Mouse (Mus musculus) embryo, embryonic 11.5 days (tissue): ENCODE measurements around the gene Trio.

Experiments used
- DNase-seq: peaks from one replicate; pipeline ENCODE4 v3.0.0-alpha.2; 2012; ENCODE audit warnings: low read depth, low spot score

Gene Trio

DNA sequence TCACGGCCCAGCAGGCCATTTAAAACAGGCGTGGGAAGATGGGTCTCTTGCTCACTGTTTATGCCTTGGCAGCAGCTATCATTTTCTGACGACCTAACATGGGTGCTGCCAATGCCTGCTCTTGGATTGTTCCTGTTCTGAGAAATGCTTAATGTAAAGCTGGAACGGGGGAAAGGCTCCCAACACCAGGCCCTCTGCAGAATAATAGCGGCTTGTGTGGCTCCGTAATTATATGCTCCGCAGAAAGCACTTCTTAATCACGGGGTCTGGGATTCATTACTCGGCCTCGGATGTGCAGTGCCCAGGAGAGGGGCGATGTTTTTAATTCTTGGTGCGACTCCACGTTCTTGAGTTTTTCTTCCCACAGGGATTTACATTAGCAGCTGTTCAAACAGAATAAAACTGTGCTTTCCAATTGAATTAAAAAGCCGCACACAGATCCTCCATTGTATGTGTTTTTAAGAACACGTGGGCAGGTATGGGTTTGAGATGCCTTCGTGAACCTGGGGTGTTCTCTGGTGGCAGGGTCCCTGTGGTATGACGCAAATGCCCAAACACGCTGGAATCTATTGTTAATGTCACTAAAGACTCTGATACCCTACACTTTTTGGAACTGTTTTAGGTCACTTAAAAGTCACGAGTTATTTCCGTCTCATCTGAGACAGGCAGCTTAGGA, 228.0 kb downstream of the Trio start:
- DNase-seq = no peak

DNA sequence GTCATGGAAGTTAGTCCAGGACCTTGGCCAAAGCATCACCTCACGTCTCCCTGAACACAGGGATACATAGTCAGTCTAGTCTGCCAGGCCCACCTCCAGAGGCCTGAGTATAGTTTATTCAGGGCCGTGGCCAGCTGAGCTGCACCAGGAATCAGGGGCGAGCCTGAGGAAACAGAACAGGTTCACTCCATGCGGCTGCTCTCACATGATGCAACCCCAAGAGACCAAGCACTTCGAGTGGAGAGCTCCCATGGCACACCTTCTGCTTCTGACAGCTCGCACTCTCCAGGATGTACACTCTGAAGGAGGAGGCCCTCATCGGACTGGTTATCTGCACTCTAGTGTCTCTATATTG, 228.8 kb downstream of the Trio start:
- DNase-seq = no peak

DNA sequence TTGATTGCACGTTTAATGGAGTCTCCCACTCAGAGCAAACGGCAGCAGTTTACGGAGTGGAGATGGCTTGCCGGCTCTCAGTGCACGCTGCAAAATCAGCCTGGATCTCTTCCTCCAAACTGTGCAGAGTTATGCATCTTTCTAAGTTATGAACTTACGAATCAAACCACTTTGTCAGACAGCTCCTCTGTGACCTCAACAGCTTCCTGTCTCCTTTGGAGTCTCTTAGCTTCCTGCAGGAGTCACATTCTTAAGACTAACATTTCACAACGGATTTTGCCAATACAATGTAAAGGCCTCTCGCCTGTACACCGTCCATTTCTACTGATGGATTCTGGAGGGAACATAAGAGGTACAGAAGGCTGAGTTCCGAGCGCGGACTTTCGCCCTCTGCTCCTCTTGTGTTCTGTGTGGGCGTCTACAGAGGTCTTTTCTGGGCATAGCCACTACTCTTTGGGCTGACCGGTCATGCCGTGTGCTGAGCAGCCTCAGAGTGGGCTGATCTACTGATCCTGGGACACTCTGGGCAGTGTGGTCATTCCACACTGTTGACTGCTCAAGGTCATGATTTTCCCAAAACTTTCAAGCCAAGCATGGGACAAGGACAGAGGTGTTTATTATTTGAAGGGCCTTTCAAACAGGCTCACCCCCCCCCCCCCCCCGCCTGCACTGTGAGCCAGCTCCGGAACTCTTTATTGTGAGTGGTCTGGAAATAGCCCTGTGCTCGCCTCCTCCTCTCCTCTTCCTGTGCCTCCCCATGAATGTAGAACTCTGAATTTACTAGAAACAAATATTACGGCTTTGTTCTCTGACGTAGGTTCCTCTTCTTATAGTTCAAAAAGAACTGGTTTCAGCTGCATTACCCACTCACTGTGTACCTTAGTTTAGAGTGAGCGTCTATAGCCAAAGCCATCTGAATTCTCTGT, 229.4 kb downstream of the Trio start:
- DNase-seq = no peak

DNA sequence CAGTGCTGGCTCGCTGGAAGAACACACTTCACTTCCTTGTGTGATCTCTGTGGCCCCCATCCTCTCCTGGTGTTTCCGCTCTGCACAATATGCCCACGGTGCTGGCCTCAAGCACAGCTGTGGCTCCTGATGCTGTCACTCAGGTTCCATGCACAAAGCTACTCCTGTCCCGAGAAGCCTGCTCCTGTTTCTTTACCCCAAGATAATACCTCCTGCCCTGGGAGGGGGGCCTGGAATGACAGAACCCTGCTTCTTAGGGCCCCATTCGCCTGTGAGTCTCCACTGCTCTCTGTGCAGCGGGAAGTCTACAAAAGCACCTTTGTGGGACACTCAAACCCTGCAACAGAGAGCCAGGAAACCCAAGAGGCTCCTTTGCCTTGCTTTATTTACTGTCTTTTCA, 232.4 kb downstream of the Trio start:
- no peak for DNase-seq

DNA sequence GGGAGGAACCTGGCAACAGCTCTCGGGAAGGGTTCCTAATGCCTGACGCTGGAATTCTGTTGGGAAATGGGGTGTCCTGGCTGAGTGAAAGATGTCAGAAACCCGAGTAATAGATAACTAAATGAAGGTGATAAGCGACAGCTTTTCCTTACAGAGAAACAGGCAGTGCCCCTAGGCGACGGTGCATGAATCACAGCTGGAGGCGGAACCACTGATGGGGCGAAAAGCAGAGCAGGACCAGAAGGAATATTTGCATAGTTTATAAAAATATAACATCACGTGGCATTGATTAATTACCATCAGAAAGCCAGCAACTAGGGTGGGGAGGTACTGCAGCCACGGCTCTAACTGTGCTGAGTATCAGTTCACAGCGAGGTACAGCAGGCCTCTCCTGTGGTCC, 233.2 kb downstream of the Trio start:
- DNase-seq = no peak

DNA sequence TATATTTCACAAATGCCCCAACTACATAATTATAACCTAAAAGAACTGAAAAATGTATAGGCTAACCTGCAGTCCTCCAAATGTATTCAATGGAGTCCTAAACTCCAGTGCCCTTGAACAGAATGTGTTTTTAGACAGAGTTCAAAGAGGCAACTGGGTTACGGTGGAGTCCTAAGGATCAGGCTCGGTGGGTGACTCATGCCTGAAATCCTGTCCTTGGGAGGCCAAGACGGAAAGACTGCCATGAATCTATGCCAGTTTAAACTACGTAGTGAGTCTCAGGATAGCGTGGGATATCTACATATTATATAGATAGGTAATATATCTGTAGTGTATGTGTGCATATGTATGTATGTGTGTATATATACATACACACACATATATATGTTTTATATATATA, 234.5 kb downstream of the Trio start:
- no peak for DNase-seq

DNA sequence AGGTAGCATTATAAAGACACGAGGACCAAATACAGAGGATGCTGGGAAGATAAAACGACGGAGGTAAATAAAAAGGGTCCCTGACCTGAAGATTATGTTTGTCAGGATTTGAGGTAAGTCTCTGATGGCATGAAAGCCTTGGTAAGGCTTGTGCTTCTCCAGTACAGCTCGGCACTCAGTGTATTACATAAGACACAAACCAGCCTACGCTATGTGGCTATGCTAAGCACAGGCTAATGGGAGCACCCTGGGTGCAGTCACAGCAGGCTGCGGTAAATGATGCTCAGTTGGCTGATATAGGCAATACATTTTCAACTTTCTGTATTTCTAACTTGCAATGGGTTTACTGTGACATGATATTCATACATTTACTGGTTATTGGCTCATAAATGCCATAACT, 234.9 kb downstream of the Trio start:
- no peak for DNase-seq

DNA sequence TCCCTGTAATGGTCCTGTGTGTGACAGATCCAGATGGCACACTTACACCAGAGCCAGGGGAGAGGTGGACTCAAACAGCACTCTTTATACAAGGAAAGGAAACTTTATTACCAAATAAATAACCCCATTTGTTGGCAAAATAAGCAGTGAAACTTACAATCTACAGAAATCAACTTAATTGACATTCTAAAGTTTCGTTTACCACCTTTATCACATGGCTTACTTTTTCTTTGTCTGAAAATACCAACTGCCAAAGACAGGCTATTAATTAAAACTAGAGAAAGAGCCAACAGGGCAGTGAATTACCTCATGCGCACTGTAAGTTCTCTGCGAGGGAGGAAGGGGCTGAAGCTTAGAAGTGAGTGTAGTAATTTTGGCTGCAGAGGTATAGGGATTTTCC, 236.3 kb downstream of the Trio start:
- DNase-seq = no peak

DNA sequence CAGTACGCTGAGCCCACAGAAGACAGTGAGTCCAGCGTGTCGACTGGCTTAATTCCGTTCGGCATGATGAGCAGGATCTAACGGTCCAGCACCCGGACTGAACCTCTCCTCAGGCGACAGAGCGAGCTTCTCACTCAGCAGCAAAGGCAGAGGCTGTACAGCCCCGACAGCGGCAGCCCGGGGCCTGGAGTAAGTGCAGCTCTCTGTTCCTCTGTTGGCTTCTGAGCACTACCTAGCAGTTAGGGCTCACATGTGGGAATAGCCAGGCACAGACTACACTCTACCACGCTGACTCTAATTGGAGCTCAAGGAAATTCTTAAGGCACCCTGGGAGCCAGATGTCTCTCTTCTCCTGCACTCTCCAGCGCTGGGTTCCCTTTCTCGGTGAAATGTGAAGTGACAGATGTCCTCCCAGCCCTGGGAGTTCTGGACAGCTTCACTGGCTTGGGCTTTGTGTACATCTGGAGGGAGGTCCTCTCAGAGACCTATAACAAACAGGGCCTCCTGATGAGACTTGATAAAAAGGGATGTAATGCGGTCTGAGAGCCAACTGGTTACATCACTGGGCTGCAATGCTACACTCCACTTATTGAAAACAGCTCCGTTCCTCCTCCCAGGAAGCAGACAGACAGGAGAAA, 237.4 kb downstream of the Trio start:
- no peak for DNase-seq

DNA sequence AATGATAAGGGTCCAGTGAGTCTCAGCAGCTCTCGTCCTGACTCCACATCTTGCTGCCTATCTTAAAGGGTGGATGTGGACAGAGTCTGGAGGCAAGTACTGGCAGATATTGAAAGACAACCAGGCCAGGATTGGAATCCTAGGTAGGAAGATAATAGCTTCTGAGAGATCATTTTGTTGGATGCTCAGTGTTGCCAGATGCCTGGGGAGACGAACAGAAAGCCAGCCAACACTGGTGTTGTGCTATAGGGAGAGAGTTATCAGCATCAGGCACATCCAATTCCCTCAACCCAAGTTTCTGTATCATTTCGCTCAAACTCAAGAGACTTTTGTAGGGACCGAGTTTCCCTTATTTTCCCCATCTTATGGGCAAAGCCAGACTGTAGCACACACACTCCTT, 238.5 kb downstream of the Trio start:
- DNase-seq = no peak

DNA sequence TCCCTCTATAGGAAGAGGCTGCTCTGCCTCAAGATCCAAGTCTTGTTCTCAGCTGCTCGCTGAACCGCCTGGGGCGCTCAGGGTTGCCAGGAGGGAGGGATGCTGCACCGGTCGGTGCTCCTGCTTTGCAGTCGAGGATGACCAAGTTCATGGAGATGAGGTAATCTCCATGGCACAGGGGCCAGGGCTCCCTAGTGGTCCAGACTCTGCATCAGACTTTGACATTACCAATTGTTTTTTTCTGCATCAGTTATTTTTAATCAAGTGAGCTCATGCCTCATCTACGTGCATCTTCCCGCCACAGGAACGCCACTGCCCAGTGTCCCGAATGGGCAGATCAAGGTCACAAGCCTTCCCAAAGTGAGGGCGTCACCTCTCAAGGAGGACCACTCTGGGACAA, 239.2 kb downstream of the Trio start:
- no peak for DNase-seq

DNA sequence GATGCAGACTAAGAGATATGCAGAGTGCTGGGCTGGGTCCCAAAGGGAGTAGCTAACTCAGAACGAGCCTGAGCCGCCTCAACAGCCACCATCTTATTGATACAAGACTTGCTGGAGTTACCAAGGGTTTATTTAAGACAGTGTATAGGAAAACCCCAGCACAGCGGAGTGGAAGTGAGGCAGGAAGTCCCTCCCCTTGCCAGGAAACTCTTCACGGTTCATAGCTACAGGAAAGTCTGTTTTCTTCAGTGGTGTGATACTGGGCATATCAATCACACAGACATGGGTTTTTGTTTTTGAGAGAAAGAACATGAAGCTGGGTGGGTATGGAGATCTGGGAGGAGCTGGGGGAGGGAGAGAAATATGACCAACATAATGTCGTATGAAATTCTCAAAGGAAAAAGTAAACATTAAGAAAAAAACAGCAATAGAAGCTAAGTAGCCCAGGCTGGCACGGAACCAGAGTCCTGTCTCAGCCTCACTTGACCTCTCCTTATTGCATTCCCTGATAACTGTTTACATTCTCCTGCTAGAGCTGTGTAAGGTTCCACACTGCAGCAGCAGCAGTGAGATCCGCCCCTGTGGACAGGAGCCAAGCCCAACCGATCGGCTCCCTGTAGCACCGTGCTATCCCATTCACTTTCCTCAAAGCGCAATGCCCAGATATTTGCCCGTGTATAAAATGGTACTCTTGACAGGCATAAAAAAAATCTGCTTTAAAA, 240.2 kb downstream of the Trio start:
- no peak for DNase-seq

DNA sequence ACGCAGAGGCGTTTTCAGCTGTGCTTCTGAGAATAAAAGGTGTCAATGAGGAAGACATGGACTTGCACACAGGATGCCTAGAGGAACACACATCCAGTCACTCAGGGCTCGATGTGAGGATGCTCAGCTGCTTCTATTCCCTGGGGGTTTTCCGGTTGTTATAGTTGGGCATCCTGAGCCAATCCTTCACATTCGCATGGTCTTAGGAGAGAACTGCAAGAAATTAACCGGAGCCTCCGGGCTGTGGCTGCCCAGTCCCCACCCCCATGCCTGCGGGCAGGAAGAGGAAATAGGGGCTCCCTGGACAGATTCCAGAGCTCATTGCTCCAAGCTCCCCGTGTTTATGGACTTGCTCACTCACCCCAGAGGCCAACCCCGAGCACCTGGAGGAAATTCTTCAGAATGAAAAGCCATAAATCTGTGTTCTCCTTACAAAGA, 241.5 kb downstream of the Trio start:
- no peak for DNase-seq

DNA sequence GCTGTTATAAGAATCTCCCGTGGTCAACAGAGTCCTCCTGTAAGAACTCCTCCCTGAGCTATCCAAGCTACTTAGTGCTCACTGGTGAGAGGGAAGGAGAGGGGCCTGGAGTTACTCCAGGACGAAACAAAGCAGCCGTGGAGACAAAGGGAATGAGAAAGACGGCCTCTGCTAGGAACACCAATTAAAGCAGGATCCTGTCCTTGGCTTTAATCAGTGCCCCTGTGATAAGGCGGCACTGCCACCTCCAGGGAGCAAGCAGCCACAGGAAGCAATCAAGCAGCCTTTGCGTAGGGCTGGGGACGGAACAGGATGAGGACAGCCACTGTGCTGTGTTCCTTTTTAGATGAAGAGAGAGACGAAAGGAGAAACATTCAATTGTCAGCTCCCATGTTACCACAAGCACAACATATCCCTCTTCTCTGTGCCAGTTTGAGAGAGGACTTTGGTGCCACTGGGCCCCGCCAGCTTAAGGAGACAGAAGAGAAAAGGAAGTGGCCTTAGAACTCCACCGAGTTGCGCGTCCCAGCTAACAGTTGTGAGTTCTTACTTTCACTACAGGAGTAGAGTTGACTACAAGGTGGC, 242.0 kb downstream of the Trio start:
- no peak for DNase-seq

DNA sequence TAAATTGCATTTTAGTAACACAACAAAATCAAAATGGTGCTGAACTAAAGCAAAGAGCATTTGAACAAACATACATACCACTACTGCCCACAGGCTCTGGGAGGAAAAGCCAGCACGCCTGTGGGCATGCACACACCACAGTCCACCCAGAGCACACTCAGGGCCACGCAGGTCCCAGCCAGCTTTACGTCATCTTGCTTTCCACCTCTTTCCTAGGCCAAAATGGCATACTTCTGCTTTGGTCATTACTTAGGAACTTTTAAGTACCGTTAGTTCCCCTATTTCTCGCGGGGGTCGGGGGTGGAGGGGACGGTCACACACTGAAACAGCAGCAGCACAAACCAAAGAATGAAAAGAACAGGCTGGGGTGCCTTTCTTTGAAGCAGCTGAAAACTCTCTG, 242.6 kb downstream of the Trio start:
- no peak for DNase-seq

DNA sequence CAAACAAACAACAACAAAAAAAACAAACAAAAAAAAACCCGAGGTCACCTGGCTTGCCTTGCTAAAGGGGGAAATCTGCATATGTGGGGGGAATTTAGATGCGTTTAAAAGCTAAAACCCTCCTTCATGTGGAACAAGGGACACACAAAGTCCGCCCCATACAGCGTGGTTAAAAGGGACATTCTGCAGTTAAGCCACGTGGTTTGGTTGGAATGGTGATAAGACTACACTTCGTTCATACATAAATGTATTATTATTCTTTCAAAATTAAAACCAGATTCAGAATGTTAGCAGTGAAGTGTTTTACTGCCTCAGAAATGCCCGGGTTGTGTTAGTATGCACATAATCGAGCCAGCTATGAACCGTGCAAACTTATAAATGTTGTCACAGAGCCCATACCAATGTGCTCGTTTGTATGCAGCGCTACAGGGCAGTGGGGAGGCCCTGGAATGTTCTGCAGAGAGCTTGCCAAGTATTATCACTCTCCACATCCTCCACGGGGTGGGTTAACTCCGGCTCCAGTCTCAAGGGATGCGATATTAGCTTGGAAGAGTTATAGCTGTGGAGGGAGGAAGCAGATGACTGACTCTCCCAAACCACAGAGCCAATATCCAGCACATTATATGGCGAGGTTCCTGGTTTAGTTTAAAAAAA, 243.1 kb downstream of the Trio start:
- no peak for DNase-seq

DNA sequence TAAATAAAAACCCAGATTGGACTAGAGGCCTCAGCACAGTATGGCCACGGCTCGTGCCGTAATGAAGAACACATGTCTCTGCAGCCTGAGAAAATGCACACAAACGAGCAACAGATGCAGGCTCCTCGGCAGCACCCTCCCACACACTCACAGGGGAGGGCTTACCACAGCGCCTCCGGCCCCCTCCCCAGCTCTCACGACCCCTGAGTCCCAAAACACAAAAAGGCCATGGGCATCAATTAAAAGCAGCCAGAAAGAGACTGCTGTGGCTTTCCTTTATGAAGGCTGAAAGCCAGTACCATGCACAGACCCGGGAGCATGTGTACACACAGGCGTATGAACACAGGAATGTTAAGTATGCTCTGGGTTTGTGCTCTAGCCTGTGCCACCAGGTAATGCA, 245.8 kb downstream of the Trio start:
- no peak for DNase-seq

DNA sequence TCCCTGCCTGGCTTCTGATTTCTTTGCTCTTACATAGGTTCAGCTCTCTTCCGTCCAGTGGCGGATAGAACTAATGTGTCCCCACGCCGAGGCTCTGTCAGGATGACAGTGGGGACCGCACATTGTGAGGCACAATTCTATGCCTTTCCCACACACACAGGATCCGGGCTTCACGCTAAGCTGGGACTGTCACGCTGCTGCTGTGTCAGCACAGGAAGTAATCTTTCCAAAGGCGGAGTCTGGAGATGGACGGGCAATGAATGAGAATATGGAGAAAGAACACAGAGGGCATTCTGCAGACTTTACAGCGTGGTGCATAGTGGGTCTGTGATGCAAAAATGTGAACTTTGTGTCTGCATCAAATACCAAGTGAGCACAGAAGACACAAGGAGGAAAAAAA, 246.2 kb downstream of the Trio start:
- DNase-seq = no peak

DNA sequence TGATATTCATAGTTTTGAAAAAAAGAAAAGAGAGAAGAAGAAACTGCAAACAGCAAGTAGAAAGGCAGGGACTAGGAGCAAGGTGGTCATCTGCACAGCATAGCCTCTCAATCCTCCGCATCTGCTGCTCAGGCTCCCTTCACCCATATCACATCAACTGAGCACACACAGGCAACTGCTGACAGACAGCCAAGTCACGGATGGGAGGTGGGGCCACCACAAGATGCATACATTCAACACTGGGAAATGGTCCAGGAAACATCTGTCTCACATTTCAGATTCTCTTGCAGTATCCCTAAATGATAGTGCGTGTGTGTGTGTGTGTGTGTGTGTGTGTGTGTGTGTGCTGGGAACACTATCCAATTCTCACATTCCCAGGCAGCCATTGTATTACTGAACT, 247.4 kb downstream of the Trio start:
- DNase-seq = no peak

DNA sequence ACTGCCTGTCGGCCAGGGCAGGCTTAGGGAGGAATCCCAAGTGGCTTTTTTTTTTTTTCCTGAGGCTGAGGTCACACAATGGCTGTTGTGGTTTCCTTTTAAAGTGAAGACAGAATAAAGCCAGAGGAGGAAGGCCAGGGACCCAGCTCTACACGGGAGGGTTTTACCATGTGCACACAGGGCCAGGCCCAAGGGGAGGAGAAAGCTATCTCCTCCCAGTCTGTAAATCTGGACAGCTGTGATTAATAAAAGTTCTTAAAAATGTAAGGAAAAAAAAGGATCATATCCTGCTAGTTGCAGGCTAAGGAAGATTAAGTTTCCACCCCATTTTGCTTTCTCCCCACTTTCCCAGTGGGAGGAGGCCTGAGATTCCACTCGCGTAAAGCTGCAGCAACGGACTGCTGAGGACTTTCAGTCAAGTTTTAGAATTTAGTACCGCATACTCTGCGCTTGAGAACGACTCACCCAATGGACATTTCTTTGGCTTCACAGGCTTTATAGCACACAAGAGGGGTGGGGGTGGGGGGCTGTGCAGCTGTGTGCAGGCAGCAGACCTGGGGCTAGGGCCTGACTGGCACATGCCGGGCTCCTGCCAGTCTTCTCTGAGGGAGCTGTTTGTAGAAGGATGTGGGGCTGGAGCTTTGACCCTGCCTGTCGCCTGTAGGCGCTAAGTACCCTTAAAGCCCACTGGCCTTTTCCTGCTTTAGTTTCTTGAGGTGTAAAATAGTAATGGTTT, 248.0 kb downstream of the Trio start:
- no peak for DNase-seq

DNA sequence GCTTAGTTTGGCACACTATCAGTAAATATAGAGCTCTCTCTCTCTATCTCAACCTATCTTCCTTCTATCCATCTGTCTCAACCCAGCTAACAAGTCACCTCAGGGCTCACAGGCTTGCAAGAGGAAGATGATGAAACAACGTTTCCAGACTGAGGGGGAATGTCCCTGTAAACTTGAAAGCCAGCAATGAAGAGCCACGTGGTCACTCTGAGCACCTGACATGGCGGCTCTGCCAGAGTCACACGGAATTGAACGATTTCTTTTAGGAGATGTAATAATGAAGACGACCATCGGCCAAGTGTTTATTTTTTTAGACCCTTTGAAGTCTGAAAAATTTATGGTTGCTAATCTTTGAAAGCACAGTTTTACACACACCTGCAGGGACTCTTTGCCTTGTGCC, 251.2 kb downstream of the Trio start:
- DNase-seq = no peak
